Mouse (Mus musculus) brain, embryonic 14.5 days (tissue): ENCODE measurements around the gene Golph3l.

Experiments
- CTCF ChIP-seq: fragments of 200-500 bp; IDR thresholded peaks from 2 replicates; pipeline ENCODE4 v1.5.1; 2012; ENCODE audit warnings: inconsistent platforms, mild to moderate bottlenecking, moderate library complexity, borderline replicate concordance; ENCODE audit not compliant: insufficient read depth, insufficient read length; ENCODE audit errors: extremely low read depth
- POLR2A ChIP-seq: fragments of 200-500 bp; IDR thresholded peaks from 2 replicates; pipeline ENCODE4 v1.6.1; 2012; ENCODE audit warnings: mild to moderate bottlenecking, inconsistent platforms, borderline replicate concordance; ENCODE audit not compliant: poor library complexity, insufficient read depth, insufficient read length, severe bottlenecking; ENCODE audit errors: extremely low read depth

GRCm38 (mm10) chr3:95539837-95540236, 48.9 kb upstream of the Golph3l start:
- no peak for TF ChIP-seq CTCF
- TF ChIP-seq POLR2A = no peak
